In the genomic region with DNA sequence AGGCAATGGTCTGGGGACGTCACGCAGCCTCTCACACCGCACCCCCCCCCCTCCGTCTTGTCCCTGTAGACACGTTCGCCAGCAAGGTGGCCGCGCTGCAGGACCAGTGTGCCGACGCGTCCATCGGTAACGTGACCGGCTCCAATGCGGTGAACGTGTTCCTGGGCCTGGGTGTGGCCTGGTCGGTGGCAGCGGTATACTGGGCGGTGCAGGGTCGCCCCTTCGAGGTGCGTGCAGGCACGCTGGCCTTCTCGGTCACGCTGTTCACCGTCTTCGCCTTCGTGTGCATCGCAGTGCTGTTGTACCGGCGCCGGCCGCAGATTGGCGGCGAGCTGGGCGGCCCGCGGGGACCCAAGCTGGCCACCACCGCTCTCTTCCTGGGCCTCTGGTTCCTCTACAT, we compare ENCODE assay signal across 11 mouse cellular contexts. TPM values are rescaled to one million over a fixed set of nuclear protein-coding genes. Genes with fewer than 3 reads are reported as not detected.
DNase-seq lines count a peak whose midpoint lies in the region; ATAC-seq and TF ChIP-seq lines count a peak whose summit lies in the region.
"Had no signal": no experiment of that assay in that cellular context is flagged by ENCODE, and none has a peak within 500 bp of the region (broad histone marks: within the 10 kb centered on the region; RNA-seq: fewer than 3 reads in every experiment).

No protein-coding gene starts in this region.

- WGBS in forebrain, embryonic 10.5 days, result 7% methylated on average over 39 of the region's 39 CpGs
- 11% methylated on average over 38 of the region's 39 CpGs for WGBS in limb, embryonic 11.5 days

- H3K36me3 ChIP-seq in E14TG2a.4 (ENCODE audit: insufficient read depth, low read length), result no peaks in the 10 kb centered on the region
- no peaks in the 10 kb centered on the region for H3K36me3 ChIP-seq in forebrain, embryonic 10.5 days (replicated peaks)
- no peaks in the 10 kb centered on the region for H3K36me3 ChIP-seq in limb, embryonic 11.5 days (ENCODE audit: control insufficient read depth, insufficient read depth, low read length)

- 0 out of 2 replicates have a peak, but pooled peaks have one; percentile 17 for ATAC-seq in limb, embryonic 11.5 days (ENCODE audit: insufficient number of reproducible peaks, low FRiP score, low TSS enrichment, low read depth)
- ATAC-seq: CD4-positive, CD25-positive, alpha-beta regulatory T cell, adult 4 months had no signal

- H3K4me1 ChIP-seq in E14TG2a.4 (replicated peaks; ENCODE audit: low read depth, low read length), result peaks cover 30% of the 10 kb centered on the region
- H3K4me1 ChIP-seq in forebrain, embryonic 10.5 days, result peaks cover 9% of the 10 kb centered on the region
- H3K4me1 ChIP-seq in limb, embryonic 11.5 days (ENCODE audit: control insufficient read depth, insufficient read depth, low read length), result no peaks in the 10 kb centered on the region

- peak overlapping the region; percentile 71 for H3K4me3 ChIP-seq in E14TG2a.4 (replicated peaks; ENCODE audit: low read length)
- peak overlapping the region; percentile 37 for H3K4me3 ChIP-seq in forebrain, embryonic 10.5 days
- H3K4me3 ChIP-seq in limb, embryonic 11.5 days (ENCODE audit: low read depth, low read length), result no peak overlapping the region

- no peak for TF ChIP-seq CTCF in E14TG2a.4 (conservative IDR thresholded peaks at IDR 0.05; ENCODE audit: low read length)

- H3K27ac ChIP-seq in forebrain, embryonic 10.5 days, result no peak overlapping the region
- H3K27ac ChIP-seq in limb, embryonic 11.5 days (replicated peaks; ENCODE audit: low read depth, low read length), result no peak overlapping the region
- H3K27ac ChIP-seq: liver, embryonic 14.5 days had no signal

- H3K27me3 ChIP-seq in E14TG2a.4 (ENCODE audit: insufficient read depth, low read length), result peaks cover 37% of the 10 kb centered on the region
- H3K27me3 ChIP-seq in forebrain, embryonic 10.5 days (ENCODE audit: poor library complexity, severe bottlenecking), result peaks cover 36% of the 10 kb centered on the region
- peaks cover 20% of the 10 kb centered on the region for H3K27me3 ChIP-seq in limb, embryonic 11.5 days (ENCODE audit: control insufficient read depth, insufficient read depth, low read length)

- no peaks in the 10 kb centered on the region for H3K9me3 ChIP-seq in E14TG2a.4 (ENCODE audit: low read length)
- peaks cover 4% of the 10 kb centered on the region; the same call in 1 of the 2 replicates for H3K9me3 ChIP-seq in forebrain, embryonic 10.5 days
- H3K9me3 ChIP-seq in limb, embryonic 11.5 days (ENCODE audit: control insufficient read depth, low read length), result peaks cover 5% of the 10 kb centered on the region; the same call in 1 of the 2 replicates

- peak overlapping the region; percentile 20 for H3K4me2 ChIP-seq in limb, embryonic 11.5 days (ENCODE audit: low read depth, severe bottlenecking)

- no peak overlapping the region; the same call in 1 of the 2 replicates for H3K9ac ChIP-seq in limb, embryonic 11.5 days (ENCODE audit: low read length)
- H3K9ac ChIP-seq: liver, embryonic 14.5 days had no signal

- DNase-seq in heart, adult 11 months, result peak; percentile 88
- no peak for DNase-seq in heart, adult 8-10 months (ENCODE audit: low spot score)
- DNase-seq in forebrain, embryonic 10.5 days (ENCODE audit: extremely low spot score, low spot score), result no peak
- DNase-seq in limb, embryonic 11.5 days (ENCODE audit: low spot score), result no peak
- DNase-seq in adrenal gland, postnatal 10 days, result no peak
- DNase-seq in frontal cortex, postnatal 36 days (ENCODE audit: low spot score in 2 of 2), result no peak
- no peak for DNase-seq in gastrocnemius, postnatal 25 days
- DNase-seq: gastrocnemius, postnatal 36 days had no signal

RNA-seq across cellular contexts. Expression of a gene that starts 16.2 kb away (rescaled TPM):
- total RNA-seq in heart, adult 8-10 months (2022), result 1 to 10 TPM; 4.7 to 6.1 (median 5.2) TPM
- 56.7 and 57.5 TPM in 2 replicates for polyA plus RNA-seq in forebrain, embryonic 10.5 days (2016; fragmentation: Nextera tagmentation; extraction: Ambion mirVana)
- 9.6 TPM in 2 replicates for polyA plus RNA-seq in limb, embryonic 11.5 days (2014; fragmentation: Nextera tagmentation; extraction: Ambion mirVana)
- 10 to 100 TPM in 1 of 2 experiments, 1 to 10 TPM in 1; 9.6 to 12.2 TPM for total RNA-seq in adrenal gland, postnatal 10 days (2021)
- 1 to 10 TPM in 1 of 2 experiments, under 1 TPM in 1; 0.97 to 1.9 TPM for total RNA-seq in gastrocnemius, postnatal 25 days (2021)

RNA-seq across cellular contexts. Expression of a gene that starts 29.1 kb away (rescaled TPM):
- under 1 TPM; 0.66 to 0.84 (median 0.70) TPM for total RNA-seq in heart, adult 8-10 months (2022)
- polyA plus RNA-seq in forebrain, embryonic 10.5 days (2016; fragmentation: Nextera tagmentation; extraction: Ambion mirVana), result 0.22 and 0.34 TPM in 2 replicates
- 0.10 and 0.12 TPM in 2 replicates for polyA plus RNA-seq in limb, embryonic 11.5 days (2014; fragmentation: Nextera tagmentation; extraction: Ambion mirVana)
- total RNA-seq in adrenal gland, postnatal 10 days (2021), result 1 to 10 TPM; 3.0 to 3.8 TPM
- total RNA-seq in gastrocnemius, postnatal 25 days (2021), result under 1 TPM; 0.15 to 0.16 TPM
- polyA plus RNA-seq: CD4-positive, CD25-positive, alpha-beta regulatory T cell, adult 4 months had no signal

RNA-seq across cellular contexts. Expression of a gene that starts 39.0 kb away (rescaled TPM):
- 10 to 100 TPM; 20.1 to 25.7 (median 23.5) TPM for total RNA-seq in heart, adult 8-10 months (2022)
- 26.0 and 28.8 TPM in 2 replicates for polyA plus RNA-seq in forebrain, embryonic 10.5 days (2016; fragmentation: Nextera tagmentation; extraction: Ambion mirVana)
- 22.5 and 23.5 TPM in 2 replicates for polyA plus RNA-seq in limb, embryonic 11.5 days (2014; fragmentation: Nextera tagmentation; extraction: Ambion mirVana)
- total RNA-seq in adrenal gland, postnatal 10 days (2021), result 10 to 100 TPM; 24.9 to 25.4 TPM
- total RNA-seq in gastrocnemius, postnatal 25 days (2021), result 10 to 100 TPM; 10.7 to 11.1 TPM
